Mouse (Mus musculus) thymus, postnatal 4 days (tissue): Measurements from ENCODE around the gene Atp5s.
A peak's percentile ranks its signal among the peaks of the same experiment; 100 is the strongest.

ENCODE experiments used
- DNase-seq: peaks from one replicate; pipeline ENCODE4 v3.0.0; 2021

The Atp5s gene

DNA sequence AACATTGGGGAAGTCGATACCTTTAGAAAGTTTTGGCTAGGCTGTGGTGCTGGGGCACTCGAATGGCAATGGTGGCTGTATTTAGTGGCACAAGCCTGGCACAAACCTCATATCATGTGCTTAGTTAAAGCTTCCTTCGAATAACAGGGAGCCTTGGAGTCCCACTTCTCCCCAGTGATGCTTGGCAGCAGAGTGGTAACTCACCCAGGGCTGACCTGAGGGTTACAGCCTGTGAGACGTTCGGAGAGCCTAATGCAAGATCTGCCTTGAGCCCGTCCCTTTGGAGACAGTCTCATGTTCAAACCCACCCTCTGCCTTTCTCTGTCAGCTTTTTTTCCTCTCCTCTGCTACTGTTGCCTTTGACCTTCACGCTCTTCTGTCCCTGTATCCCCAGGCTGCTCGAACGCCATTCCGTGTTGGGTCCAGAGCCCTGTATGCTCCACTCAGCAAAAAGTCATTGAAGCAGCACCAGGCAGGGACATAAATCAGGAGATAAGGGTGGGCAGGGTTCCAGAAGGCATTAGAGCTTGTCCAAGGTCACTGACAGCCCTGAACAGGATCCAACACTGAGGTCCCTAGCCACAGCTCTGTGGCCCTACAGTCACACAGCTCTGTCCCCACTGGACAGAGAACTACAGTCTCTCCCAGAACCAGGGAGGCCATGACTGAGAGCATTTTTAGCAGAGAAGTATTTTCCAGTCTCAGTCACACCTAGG, 57.3 kb downstream of the Atp5s start:
- DNase-seq = no peak

DNA sequence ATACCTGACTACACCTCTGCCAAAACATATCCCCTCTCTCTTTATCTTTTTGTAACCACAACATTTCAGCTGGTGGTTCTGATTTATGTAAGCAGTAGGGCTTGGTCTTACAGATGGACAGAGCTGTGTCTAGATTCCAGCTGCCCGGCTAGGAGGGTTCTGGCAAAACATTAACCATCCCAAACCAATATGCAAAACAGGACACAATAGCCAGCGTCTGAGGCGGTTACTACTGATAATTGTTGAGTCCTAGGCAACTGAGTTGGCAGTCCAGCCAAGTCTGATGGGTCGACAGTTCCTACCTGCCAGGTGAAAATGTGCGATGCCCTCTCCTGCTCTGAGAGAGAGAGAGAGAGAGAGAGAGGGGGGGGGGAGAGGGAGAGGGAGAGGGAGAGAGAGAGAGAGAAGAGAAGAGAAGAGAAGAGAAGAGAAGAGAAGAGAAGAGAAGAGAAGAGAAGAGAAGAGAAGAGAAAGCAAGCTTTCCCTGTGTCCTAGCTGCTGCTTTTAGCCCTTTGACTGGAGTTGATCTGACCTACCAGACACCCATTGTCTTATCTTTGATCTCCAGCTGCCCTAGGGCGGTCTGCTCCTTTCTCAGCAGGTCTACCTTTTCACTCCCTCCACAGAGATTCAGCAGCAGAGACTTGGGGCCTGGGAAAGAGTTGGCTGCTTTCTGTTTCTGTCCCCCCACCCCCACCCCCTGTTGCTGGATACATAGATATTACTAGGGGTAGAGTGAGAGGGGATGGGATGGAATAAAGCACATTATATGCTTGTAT, 58.7 kb downstream of the Atp5s start:
- no peak for DNase-seq

DNA sequence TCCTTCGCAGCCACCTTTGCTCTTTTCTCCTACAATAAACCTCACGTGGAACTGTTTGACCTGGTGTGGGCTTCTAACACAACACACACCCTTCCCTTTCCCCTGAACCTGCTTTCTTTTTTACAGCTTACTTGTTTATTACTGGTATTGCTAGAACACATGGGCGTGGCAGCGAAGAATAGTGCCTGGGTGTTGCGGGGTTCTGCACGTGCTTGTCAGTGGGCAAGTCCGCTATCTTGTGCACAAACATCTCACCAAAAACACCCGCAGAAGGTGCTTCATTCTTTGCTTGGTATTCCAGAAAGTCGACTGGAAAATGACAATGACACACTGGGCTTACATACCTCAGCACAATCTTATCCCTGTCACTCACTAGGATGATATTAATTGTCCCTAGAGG, 60.7 kb downstream of the Atp5s start:
- no peak for DNase-seq

DNA sequence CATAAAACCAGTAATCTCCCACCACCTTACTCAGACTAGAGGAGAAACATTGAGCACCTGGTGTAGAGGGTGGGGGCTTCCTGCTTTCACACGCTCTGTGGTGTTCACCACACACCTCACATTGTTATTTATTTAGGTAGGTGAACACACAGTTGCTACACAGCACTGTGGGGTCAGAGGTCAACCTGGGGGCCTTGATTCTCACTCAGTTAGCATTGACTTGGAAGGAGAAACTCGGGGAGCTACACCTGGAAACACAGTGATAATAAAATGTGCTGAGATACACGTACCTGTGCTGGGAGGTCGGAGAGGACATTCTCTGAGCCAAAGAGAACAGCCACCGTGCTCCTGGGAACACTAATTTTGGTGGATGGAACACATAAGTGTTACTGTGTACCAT, 63.6 kb downstream of the Atp5s start:
- DNase-seq = peak; percentile 32

DNA sequence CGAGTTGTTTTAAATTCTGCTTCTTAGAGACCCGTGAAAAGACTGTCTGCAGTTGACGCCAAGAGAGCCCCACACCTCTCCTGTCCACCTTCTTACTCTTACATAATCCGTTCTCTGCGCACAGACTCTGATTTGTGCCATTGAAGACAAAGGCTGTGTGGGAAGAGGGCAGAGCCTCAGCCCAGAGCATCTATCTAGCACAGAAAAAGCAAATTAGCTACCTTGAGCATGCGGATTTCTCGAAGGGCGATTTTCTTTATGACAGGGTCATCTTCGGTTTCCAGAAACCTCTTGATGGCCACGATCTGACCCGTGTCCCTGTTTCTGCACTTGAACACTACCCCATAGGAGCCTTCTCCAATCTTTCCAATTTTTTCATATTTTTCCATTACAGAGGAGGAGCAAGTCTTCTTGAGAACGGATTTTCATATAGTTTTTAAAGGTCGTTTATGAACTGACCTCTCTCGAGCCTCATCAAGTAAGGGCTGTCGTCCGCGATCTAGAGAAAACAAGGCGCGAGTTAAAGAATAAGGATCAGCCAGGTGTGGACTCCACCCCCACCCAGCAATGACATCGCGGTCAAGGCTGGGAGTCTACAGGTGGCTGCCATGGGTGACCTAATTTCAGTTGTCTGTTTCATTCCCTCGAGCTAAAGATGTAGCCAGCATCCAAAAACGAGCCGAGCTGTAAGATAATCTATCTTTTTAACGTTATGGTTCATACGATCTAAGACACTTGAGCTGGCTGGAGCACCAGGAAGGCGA, 65.2 kb downstream of the Atp5s start:
- DNase-seq = peak; percentile 49

DNA sequence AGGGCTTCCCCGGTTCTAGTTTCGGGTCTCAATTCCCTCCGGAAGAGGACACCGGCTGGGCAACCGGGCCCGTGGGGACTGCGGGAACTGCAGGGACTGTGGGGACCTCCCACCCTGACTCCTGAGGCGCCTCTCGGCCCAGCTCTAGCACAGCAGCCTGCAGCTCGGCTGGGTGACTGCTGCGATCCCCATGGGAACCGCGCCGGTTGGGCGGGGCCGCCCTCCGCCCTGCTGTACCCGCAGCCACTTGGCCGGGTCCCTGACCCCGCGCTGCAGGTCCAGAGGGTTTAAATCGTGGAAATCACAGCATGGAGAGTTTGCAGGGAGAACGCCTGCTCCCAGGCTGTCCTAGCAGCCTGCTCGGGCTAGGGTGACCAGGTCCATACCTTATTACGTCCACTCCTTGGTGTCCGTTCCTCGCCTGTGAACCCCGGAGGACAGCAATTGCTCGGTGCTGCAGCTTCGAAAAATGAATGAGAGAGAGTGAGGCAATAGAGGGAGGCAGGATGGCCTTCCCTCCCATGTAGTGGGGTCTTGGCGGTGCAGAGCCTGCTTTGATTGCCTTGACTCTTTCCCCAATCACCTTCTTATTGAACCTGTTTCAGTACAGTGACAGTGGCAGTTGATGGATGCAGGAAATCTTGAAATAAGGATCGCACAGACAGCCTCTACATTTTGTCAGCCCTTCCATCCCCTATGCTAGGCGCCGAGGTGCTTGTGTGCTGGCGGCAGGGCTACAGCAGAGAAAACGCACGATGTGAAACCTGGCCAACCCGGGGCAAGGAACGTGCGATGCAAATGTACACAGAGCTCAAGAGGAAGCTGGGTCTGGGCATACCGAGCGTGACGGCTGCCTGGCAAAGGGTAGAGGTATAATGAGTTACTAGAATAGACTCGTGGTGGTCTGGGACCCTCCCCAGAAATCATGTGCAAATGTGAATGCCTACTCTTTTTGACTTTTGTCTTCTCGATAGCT, 66.1 kb downstream of the Atp5s start, which contains the start of gene Cdkl1:
Gene Cdkl1, minus strand, starts transcription at position 738 of the 976 bp plus-strand sequence.
- DNase-seq = peak; percentile 78
